Mouse (Mus musculus) G1E (cell line): Measurements from ENCODE around the gene 2700049A03Rik.

Experiments used
- CTCF ChIP-seq: IDR thresholded peaks from 2 replicates; pipeline ENCODE4 v1.5.1; 2012; ENCODE audit warnings: low read depth, low read length, inconsistent platforms, mixed read lengths
- GATA1 ChIP-seq: IDR thresholded peaks from 2 replicates; pipeline ENCODE4 v1.6.1; 2012; ENCODE audit warnings: borderline replicate concordance, low read length, inconsistent platforms, mixed read lengths
- GATA2 ChIP-seq: IDR thresholded peaks from 2 replicates; pipeline ENCODE4 v1.6.1; 2012; ENCODE audit warnings: low read depth, low read length, inconsistent platforms, borderline replicate concordance
- TAL1 ChIP-seq: conservative IDR thresholded peaks from 2 replicates; pipeline ENCODE4 v1.6.1; 2012; ENCODE audit warnings: low read depth, low read length, inconsistent platforms, mixed read lengths

DNA sequence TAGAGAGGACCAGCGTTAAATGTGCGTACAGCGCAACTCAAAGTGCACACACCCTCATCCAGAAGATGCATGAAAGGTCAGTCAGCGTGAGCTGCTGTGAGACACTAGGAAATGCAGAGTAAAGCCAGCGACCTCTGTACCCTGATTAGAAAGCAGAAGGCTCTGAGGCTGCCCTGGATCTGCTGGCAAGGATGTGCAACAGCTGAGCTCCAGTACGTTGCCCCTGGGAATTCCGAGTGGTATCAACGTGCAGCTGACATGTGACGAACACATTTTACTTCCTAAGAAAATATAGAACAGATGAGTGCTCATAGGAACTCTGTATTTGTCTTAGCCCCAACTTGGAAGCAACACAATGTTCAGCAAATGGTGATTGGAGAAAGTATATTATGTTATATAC is 80.5 kb downstream of the 2700049A03Rik start:
- TF ChIP-seq CTCF (no peak), GATA1 (no peak), GATA2 (no peak), TAL1 (no peak)
